Mouse (Mus musculus): ENCODE data around the gene Art5. TPM values are rescaled to one million over a fixed set of nuclear protein-coding genes. Genes with fewer than 3 reads are reported as not detected.

The Art5 gene
- 0.77 TPM for polyA plus RNA-seq (2017; shearing (Covaris generic))

GRCm38 (mm10) chr7:102109171-102109570 lies at the start of gene Art5:
TSS of gene Art5 (minus strand) at chr7:102109489.

DNA sequence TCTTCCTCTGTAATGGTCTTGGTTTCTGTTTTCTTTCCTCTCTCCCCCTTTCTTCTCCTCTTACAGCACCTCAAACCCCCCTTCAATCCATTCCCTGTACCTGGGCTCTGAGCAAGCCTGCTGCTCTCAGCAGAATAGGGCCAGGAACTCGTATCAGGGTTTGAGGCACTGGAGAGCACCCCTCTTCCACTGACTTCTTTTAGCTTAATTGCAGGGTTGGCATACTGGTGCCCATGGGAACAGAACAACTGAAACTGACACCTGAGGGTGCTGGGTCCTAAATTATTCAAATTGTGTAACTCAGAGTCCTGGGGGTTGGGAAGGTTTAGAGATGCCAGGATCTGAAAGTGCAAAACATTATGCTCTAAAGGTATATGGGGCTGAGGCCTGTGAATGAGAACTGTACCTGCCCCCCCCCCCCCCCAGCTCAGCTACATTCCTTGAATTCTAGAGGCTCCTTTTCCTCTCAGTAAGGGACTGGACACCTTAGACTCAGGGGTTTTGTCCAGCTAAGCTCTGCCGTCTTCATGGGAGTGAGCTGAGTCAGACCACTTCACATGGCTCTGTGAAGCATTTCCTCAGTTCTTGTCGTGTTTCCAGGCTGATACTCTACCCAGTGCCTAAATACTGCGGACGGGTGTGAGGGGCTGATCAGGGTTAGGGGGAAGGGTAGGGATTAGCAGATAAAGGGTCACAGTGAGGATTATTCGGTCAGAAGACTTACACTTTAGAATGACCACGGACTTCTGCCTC lies 7.5 kb upstream of the Art5 start, which contains the start of gene Chrna10:
TSS of gene Chrna10 (minus strand) at position 250 of the 753 bp plus-strand sequence.

DNA sequence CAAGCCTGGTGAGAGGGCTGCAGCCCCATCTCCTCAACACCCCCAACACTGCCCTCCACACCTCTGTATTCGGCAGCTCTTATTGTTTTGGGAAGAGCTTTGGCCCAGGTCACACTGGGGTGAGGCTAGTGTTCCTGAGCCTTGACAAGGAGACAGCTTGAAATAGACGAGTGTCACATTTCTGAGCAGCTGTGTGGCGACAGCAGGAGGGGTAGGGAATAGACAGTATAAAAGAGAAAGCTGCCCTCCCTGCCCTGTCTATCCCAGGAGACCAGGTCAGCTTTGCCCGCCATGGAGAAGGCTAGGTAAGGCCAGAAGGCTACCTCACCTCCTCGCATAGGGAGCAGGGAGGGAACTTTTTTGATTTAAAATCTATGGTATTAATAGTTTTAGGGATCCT lies 7.8 kb downstream of the Art5 start, which contains the start of gene Art1:
TSS of gene Art1 (plus strand) at position 257 of the 400 bp plus-strand sequence.

GRCm38 (mm10) chr7:102082816-102083215 lies 26.5 kb downstream of the Art5 start, which contains the start of gene Trpc2:
TSS of gene Trpc2 (plus strand) at chr7:102083116.

DNA sequence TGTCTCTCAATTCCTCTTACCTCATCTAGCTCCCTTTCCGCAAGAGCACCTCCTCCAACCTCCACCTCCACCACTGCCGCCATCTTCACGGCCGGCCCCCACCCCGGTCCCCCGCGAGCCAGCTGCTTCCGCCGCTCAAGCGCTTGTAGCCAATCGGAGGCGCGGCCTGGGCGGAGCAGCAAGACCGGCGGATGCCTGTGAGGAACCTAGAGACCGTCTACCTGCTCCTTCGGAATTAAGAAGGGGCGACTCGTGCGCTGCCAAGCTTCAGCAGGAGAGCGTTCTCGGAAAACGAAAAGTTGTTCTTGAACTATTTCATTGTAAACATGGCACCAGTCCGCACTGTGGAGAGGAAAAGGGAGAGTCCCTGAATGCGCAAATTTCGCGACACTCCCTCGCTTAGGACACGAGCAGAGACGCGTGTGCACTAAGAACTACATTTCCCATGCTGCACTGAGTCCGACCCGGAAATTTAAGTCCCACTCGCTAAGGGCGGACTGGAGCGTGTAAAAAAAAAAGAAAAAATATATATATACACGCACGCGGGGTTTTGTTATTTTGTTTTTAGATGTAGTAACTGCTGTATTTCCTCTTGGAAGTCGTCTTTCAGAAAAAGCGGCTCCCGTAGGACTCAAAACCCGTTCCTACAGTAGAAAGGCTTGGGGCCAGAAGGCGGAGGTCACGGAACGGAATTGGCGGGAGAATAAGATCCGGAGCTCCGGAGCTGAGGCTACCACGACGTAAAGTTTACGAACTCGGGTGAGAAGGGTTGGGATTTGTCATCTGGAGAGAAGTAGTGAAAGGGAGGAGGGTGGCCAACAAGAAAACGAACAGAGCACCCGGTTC lies 44.0 kb downstream of the Art5 start, which contains the start of the genes Rnf121, Xndc1 and Xntrpc:
TSS of gene Rnf121 (minus strand) at position 424 of the 846 bp plus-strand sequence.
TSS of gene Xndc1 (plus strand) at position 466 of the 846 bp plus-strand sequence.
TSS of gene Xntrpc (plus strand) at position 668 of the 846 bp plus-strand sequence.

Other genes starting within 250 kb of the Art5 start
- gene Anapc15, start 245.8 kb downstream of the Art5 start, polyA plus RNA-seq (2017; shearing (Covaris generic)) = 46.1 TPM
- gene Folr1, start 238.7 kb downstream of the Art5 start, polyA plus RNA-seq (2017; shearing (Covaris generic)) = not detected
- gene Lamtor1, start 203.6 kb downstream of the Art5 start, polyA plus RNA-seq (2017; shearing (Covaris generic)) = 149 TPM
- 0.64 TPM for gene Tomt, start 203.1 kb downstream of the Art5 start, polyA plus RNA-seq (2017; shearing (Covaris generic))
- gene Lrrc51, start 175.6 kb downstream of the Art5 start, polyA plus RNA-seq (2017; shearing (Covaris generic)) = 3.2 TPM
- gene Numa1, start 175.4 kb downstream of the Art5 start, polyA plus RNA-seq (2017; shearing (Covaris generic)) = 226 TPM
- gene Il18bp, start 90.8 kb downstream of the Art5 start, polyA plus RNA-seq (2017; shearing (Covaris generic)) = 8.1 TPM
- 25.2 TPM for gene Rnf121, start 44.0 kb downstream of the Art5 start, polyA plus RNA-seq (2017; shearing (Covaris generic))
- gene Xndc1, start 44.0 kb downstream of the Art5 start, polyA plus RNA-seq (2017; shearing (Covaris generic)) = 28.5 TPM
- gene Xntrpc, start 43.8 kb downstream of the Art5 start, polyA plus RNA-seq (2017; shearing (Covaris generic)) = 1.3 TPM
- not detected for gene Trpc2, start 26.4 kb downstream of the Art5 start, polyA plus RNA-seq (2017; shearing (Covaris generic))
- gene Art1, start 7.7 kb downstream of the Art5 start, polyA plus RNA-seq (2017; shearing (Covaris generic)) = not detected
- gene Chrna10, start 7.3 kb upstream of the Art5 start, polyA plus RNA-seq (2017; shearing (Covaris generic)) = not detected
- 27.0 TPM for gene Nup98, start 100.7 kb upstream of the Art5 start, polyA plus RNA-seq (2017; shearing (Covaris generic))
- 48.2 TPM for gene Pgap2, start 100.7 kb upstream of the Art5 start, polyA plus RNA-seq (2017; shearing (Covaris generic))
- gene Rhog, start 146.6 kb upstream of the Art5 start, polyA plus RNA-seq (2017; shearing (Covaris generic)) = 332 TPM
- gene Stim1, start 158.3 kb upstream of the Art5 start, polyA plus RNA-seq (2017; shearing (Covaris generic)) = 92.2 TPM

All from activated CD4-positive, CD25-positive, alpha-beta regulatory T cell, adult 9 weeks (primary cell).